Mouse (Mus musculus) cortical plate, adult 2 months (tissue): ENCODE measurements around the gene Fam102a.

Source experiments
- CTCF ChIP-seq: fragments of 200-500 bp; IDR thresholded peaks from 2 replicates; pipeline ENCODE4 v1.5.1; 2011; ENCODE audit warnings: mild to moderate bottlenecking, control low read depth, low read length; ENCODE audit not compliant: insufficient read depth; ENCODE audit errors: extremely low read depth
- POLR2A ChIP-seq: fragments of 200-500 bp; IDR thresholded peaks from 2 replicates; pipeline ENCODE4 v1.6.1; 2011; ENCODE audit warnings: mild to moderate bottlenecking, low read length, control low read depth; ENCODE audit not compliant: insufficient read depth; ENCODE audit errors: extremely low read depth

GRCm38 (mm10) chr2:32591249-32591648, 56.1 kb downstream of the Fam102a start:
- TF ChIP-seq CTCF, result no peak
- no peak for TF ChIP-seq POLR2A
